Mouse (Mus musculus) small intestine, adult 2 months (tissue): Measurements from ENCODE around the gene Pi4ka.

Source experiments
- CTCF ChIP-seq: fragments of 200-500 bp; IDR thresholded peaks from 2 replicates; pipeline ENCODE4 v1.5.1; 2012; ENCODE audit warnings: low read depth, mild to moderate bottlenecking, control low read depth, inconsistent platforms, low read length, moderate library complexity, mixed read lengths; ENCODE audit not compliant: insufficient replicate concordance, insufficient read length; ENCODE audit errors: extremely low read depth
- POLR2A ChIP-seq: fragments of 200-500 bp; IDR thresholded peaks from 2 replicates; pipeline ENCODE4 v1.6.1; 2012; ENCODE audit warnings: low read depth, mild to moderate bottlenecking, control low read depth, inconsistent platforms, low read length, moderate library complexity

DNA sequence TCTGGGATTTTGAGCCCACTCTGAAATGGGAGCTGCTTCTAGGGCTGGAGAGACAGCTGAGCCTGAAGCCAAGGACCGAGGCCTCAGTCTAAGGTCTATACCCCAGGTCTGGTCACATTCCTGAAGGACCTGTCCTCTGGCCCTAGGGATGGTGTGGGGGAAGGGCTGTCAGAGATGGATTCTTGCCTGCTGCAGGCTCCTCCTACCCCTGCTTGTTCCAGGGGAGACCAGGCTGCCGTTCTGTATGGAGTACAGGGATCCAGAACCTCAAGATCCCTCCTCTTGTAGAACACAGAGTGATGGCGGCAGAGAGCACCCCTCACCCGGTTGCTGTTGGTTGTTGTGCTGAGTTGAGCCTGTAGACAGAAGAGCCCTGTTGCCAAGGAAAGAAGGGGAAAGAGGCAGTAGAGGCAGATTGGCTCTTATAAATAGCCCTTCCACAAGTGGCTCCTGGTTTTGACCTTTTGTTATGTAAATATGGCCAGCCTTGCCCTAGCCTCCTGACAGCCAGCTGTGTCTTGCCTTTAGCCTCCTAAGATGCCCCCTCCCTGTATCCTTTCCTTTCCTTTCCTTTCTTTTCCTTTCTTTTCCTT lies 152.0 kb downstream of the Pi4ka start:
- TF ChIP-seq CTCF (no peak), POLR2A (no peak)
